Mouse (Mus musculus) gastrocnemius, adult 18-20 months (tissue): Measurements from ENCODE around the gene Rec114. TPM values are rescaled to one million over a fixed set of nuclear protein-coding genes. Genes with fewer than 3 reads are reported as not detected.

Source experiments
- DNase-seq: peaks from one replicate; pipeline ENCODE4 v3.0.0; 2021; ENCODE audit warnings: low spot score
- total RNA-seq, 2 experiments: library from RNA; stranded (reverse); gene quantifications; 2 replicates each; pipeline ENCODE4 v1.2.3; 2021

The Rec114 gene
- total RNA-seq, 2 experiments from 2014 or later = 0.26 TPM; not detected in 1

GRCm38 (mm10) chr9:58662791-58663190, 81.0 kb downstream of the Rec114 start:
- DNase-seq = no peak

GRCm38 (mm10) chr9:58662007-58662406, 81.8 kb downstream of the Rec114 start:
- no peak for DNase-seq

GRCm38 (mm10) chr9:58660673-58661072, 83.1 kb downstream of the Rec114 start:
- DNase-seq = no peak

GRCm38 (mm10) chr9:58659989-58660388, 83.8 kb downstream of the Rec114 start:
- no peak for DNase-seq

- DNase-seq = no peak
Measured at GRCm38 (mm10) chr9:58659331-58659730, 84.4 kb downstream of the Rec114 start.

GRCm38 (mm10) chr9:58658596-58659309, 85.0 kb downstream of the Rec114 start:
- DNase-seq = no peak

GRCm38 (mm10) chr9:58657735-58658512, 85.8 kb downstream of the Rec114 start:
- no peak for DNase-seq

GRCm38 (mm10) chr9:58656824-58657223, 86.9 kb downstream of the Rec114 start:
- DNase-seq = no peak

- no peak for DNase-seq
Measured at GRCm38 (mm10) chr9:58656396-58656795, 87.4 kb downstream of the Rec114 start.

- DNase-seq = no peak
Measured at GRCm38 (mm10) chr9:58654494-58654893, 89.3 kb downstream of the Rec114 start.

GRCm38 (mm10) chr9:58651993-58652392, 91.8 kb downstream of the Rec114 start:
- DNase-seq = peak; percentile 58

GRCm38 (mm10) chr9:58649265-58649626, 94.5 kb downstream of the Rec114 start:
- DNase-seq = no peak

GRCm38 (mm10) chr9:58648406-58649264, 95.1 kb downstream of the Rec114 start:
- DNase-seq = no peak

GRCm38 (mm10) chr9:58630441-58630840, 113.3 kb downstream of the Rec114 start:
- no peak for DNase-seq

- DNase-seq = no peak
Measured at GRCm38 (mm10) chr9:58627197-58627596, 116.6 kb downstream of the Rec114 start.

GRCm38 (mm10) chr9:58623009-58623408, 120.8 kb downstream of the Rec114 start:
- no peak for DNase-seq

GRCm38 (mm10) chr9:58615064-58615938, 128.5 kb downstream of the Rec114 start:
- no peak for DNase-seq

- no peak for DNase-seq
Measured at GRCm38 (mm10) chr9:58613790-58614189, 130.0 kb downstream of the Rec114 start.
